Mouse (Mus musculus) liver, embryonic 16.5 days (tissue): ENCODE results near the gene Glis1. TPM values are rescaled to one million over a fixed set of nuclear protein-coding genes. Genes with fewer than 3 reads are reported as not detected.

Source experiments
- ATAC-seq: fragments of 200-750 bp; cut with Nextera tagmentation; 2 replicates; pipeline ENCODE4 v1.8.0; 2017; ENCODE audit warnings: low read depth, mild to moderate bottlenecking, moderate number of reproducible peaks, moderate library complexity
- H3K27ac ChIP-seq: fragments of 300-500 bp; sonication (generic); 2 replicates; pipeline ENCODE4 v1.5.1; 2014; ENCODE audit warnings: mild to moderate bottlenecking, low read length
- H3K27me3 ChIP-seq: fragments of 300-500 bp; sonication (generic); 2 replicates; pipeline ENCODE4 v1.6.1; 2014; ENCODE audit warnings: low read depth, low read length, mixed read lengths; ENCODE audit not compliant: control insufficient read depth, insufficient read depth
- H3K36me3 ChIP-seq: fragments of 300-500 bp; sonication (generic); 2 replicates; pipeline ENCODE4 v1.6.1; 2014; ENCODE audit warnings: mild to moderate bottlenecking; ENCODE audit not compliant: control insufficient read depth, insufficient read depth
- H3K4me1 ChIP-seq: fragments of 300-500 bp; sonication (generic); 2 replicates; pipeline ENCODE4 v1.6.1; 2014; ENCODE audit warnings: low read depth, low read length, mixed read lengths; ENCODE audit not compliant: control insufficient read depth
- H3K4me2 ChIP-seq: fragments of 300-500 bp; sonication (generic); 2 replicates; pipeline ENCODE4 v1.6.1; 2014; ENCODE audit warnings: low read depth, low read length, mixed read lengths
- H3K4me3 ChIP-seq: fragments of 300-500 bp; sonication (generic); 2 replicates; pipeline ENCODE4 v1.5.1; 2014; ENCODE audit warnings: low read depth, mild to moderate bottlenecking, low read length
- H3K9ac ChIP-seq: fragments of 300-500 bp; sonication (generic); 2 replicates; pipeline ENCODE4 v1.6.1; 2014; ENCODE audit warnings: low read depth, low read length
- H3K9me3 ChIP-seq: fragments of 300-500 bp; sonication (generic); replicated peaks from 2 replicates; pipeline ENCODE4 v1.6.1; 2016; ENCODE audit warnings: low read length; ENCODE audit not compliant: control insufficient read depth
- WGBS: fragments of 180-500 bp; shearing (Covaris S2); extraction: QIAGEN DNeasy Blood & Tissue Kit; methylation state at CpG from one replicate; pipeline ENCODE4 v1.1.7; 2014; ENCODE audit not compliant: insufficient replicate concordance; 5-methylcytosine and 5-hydroxymethylcytosine counted together
- polyA plus RNA-seq: library from polyadenylated mRNA; unstranded; fragments of >200 nt; fragmentation: Nextera tagmentation; extraction: Ambion mirVana; gene quantifications from 2 replicates; pipeline ENCODE4 v1.2.1, GENCODE M21; 2015

The Glis1 gene
- polyA plus RNA-seq, 1 experiment from 2014 or later: 0.55 TPM

DNA sequence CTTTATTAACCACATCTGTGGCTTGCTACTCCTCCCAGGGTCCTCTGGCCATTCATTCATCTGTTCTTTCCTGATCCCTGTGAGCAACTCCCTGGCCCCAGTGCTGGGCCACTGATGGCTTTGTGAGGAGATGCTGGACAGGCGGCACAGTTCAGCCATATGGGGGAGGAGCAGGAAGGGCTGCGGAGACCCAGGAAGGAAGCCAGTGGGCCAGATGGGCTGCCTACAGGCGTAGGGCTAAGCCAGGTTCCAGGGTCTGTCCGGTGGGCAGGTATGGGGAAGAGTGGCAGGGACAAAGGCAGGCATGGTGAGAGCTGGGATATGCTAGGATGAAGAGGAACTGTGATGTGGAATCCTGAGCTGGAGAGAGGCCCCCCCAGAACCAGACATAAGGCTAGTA lies 193.8 kb downstream of the Glis1 start:
- no peak overlapping the region for H3K9ac ChIP-seq
- ATAC-seq: no peak
- no peaks in the 10 kb centered on the region for H3K9me3 ChIP-seq
- H3K4me2 ChIP-seq: no peak overlapping the region
- no peak overlapping the region for H3K27ac ChIP-seq
- no peaks in the 10 kb centered on the region for H3K4me1 ChIP-seq
- WGBS: 42% methylated on average over 4 of the region's 4 CpGs
- H3K4me3 ChIP-seq: no peak overlapping the region
- no peaks in the 10 kb centered on the region for H3K36me3 ChIP-seq
- H3K27me3 ChIP-seq: no peaks in the 10 kb centered on the region; the same call in 1 of the 2 replicates

GRCm38 (mm10) chr4:107628921-107629411 lies 194.6 kb downstream of the Glis1 start:
- no peaks in the 10 kb centered on the region; the same call in 1 of the 2 replicates for H3K27me3 ChIP-seq
- H3K36me3 ChIP-seq: no peaks in the 10 kb centered on the region
- no peak overlapping the region for H3K4me3 ChIP-seq
- no peaks in the 10 kb centered on the region for H3K9me3 ChIP-seq
- 75% methylated on average over 17 of the region's 17 CpGs for WGBS
- no peak overlapping the region for H3K9ac ChIP-seq
- no peak overlapping the region for H3K4me2 ChIP-seq
- no peak for ATAC-seq
- no peak overlapping the region for H3K27ac ChIP-seq
- H3K4me1 ChIP-seq: no peaks in the 10 kb centered on the region

GRCm38 (mm10) chr4:107634631-107635030 lies 200.2 kb downstream of the Glis1 start:
- H3K36me3 ChIP-seq: no peaks in the 10 kb centered on the region
- no peaks in the 10 kb centered on the region for H3K9me3 ChIP-seq
- ATAC-seq: no peak
- no peaks in the 10 kb centered on the region; the same call in 1 of the 2 replicates for H3K27me3 ChIP-seq
- WGBS: 51% methylated on average over 6 of the region's 6 CpGs
- no peak overlapping the region for H3K4me3 ChIP-seq
- H3K4me2 ChIP-seq: no peak overlapping the region
- no peak overlapping the region for H3K9ac ChIP-seq
- H3K27ac ChIP-seq: no peak overlapping the region
- no peaks in the 10 kb centered on the region for H3K4me1 ChIP-seq

- Histone ChIP-seq H3K36me3 (no peaks in the 10 kb centered on the region), H3K4me2 (no peak overlapping the region), H3K9ac (no peak overlapping the region), H3K27ac (no peak overlapping the region), H3K9me3 (no peaks in the 10 kb centered on the region), H3K4me1 (no peaks in the 10 kb centered on the region), H3K27me3 (no peaks in the 10 kb centered on the region), H3K4me3 (no peak overlapping the region)
- 46% methylated on average over 6 of the region's 6 CpGs for WGBS
- ATAC-seq: no peak
Measured at GRCm38 (mm10) chr4:107636099-107636498, 201.7 kb downstream of the Glis1 start.

GRCm38 (mm10) chr4:107637670-107638069 lies 203.3 kb downstream of the Glis1 start:
- Histone ChIP-seq H3K9me3 (no peaks in the 10 kb centered on the region), H3K27me3 (no peaks in the 10 kb centered on the region), H3K9ac (no peak overlapping the region), H3K27ac (no peak overlapping the region), H3K4me2 (no peak overlapping the region), H3K36me3 (no peaks in the 10 kb centered on the region), H3K4me3 (no peak overlapping the region), H3K4me1 (no peaks in the 10 kb centered on the region)
- 23% methylated on average over 3 of the region's 3 CpGs for WGBS
- no peak for ATAC-seq

DNA sequence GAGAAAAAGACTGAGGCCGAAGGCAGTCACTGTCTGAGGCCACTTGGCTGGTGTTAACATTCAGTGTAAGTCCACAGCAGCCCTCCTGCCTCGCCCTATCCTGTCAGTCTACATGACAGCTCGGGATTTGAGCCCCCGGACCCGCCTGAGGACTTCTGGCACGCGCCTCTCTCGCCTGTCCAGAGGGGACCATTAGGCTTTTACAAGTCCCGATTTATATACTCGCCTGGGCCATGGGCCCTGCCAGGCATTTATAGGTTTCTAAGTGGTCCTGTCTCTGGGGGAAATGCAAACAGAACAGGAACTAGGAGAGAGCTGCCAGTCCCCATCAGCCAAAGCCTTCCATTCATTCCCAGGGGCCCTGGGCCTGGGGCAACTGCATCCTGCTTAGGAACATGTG lies 203.9 kb downstream of the Glis1 start:
- WGBS: 64% methylated on average over 10 of the region's 10 CpGs
- H3K4me2 ChIP-seq: no peak overlapping the region
- no peaks in the 10 kb centered on the region for H3K36me3 ChIP-seq
- no peak overlapping the region for H3K27ac ChIP-seq
- no peaks in the 10 kb centered on the region for H3K27me3 ChIP-seq
- no peak overlapping the region for H3K9ac ChIP-seq
- no peaks in the 10 kb centered on the region for H3K4me1 ChIP-seq
- H3K9me3 ChIP-seq: no peaks in the 10 kb centered on the region
- ATAC-seq: no peak
- no peak overlapping the region for H3K4me3 ChIP-seq

DNA sequence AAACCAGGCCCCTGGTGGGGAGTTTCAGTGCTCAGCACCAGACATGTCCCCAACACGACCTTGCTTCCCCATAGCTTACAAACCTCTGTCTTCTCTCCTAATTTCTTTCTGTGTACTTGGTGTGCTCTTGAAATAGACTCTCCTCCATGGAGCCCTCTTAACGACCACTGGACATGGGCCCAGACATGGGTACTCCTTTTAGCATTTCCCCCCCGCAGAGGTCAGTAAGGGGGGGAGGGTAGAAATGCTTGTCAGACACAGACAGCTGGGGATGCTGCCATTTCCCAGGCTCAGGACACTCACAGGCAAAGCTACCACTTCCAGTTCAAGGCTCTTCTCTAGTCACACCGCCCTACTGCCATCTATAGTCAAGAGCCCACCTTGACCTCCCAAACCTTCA lies 207.2 kb downstream of the Glis1 start:
- H3K36me3 ChIP-seq: no peaks in the 10 kb centered on the region
- 45% methylated on average over 4 of the region's 4 CpGs for WGBS
- no peak overlapping the region for H3K9ac ChIP-seq
- H3K27ac ChIP-seq: no peak overlapping the region
- no peak overlapping the region for H3K4me2 ChIP-seq
- H3K4me1 ChIP-seq: no peaks in the 10 kb centered on the region
- no peaks in the 10 kb centered on the region for H3K27me3 ChIP-seq
- no peak overlapping the region for H3K4me3 ChIP-seq
- ATAC-seq: no peak
- no peaks in the 10 kb centered on the region for H3K9me3 ChIP-seq

- no peak for ATAC-seq
- Histone ChIP-seq H3K9ac (no peak overlapping the region), H3K36me3 (no peaks in the 10 kb centered on the region), H3K4me3 (no peak overlapping the region), H3K27ac (no peak overlapping the region), H3K27me3 (no peaks in the 10 kb centered on the region), H3K9me3 (no peaks in the 10 kb centered on the region), H3K4me1 (peaks cover 5% of the 10 kb centered on the region), H3K4me2 (no peak overlapping the region)
- 59% methylated on average over 5 of the region's 5 CpGs for WGBS
Measured at GRCm38 (mm10) chr4:107648959-107649485, 214.6 kb downstream of the Glis1 start.

- Histone ChIP-seq H3K36me3 (no peaks in the 10 kb centered on the region), H3K4me1 (peaks cover 5% of the 10 kb centered on the region), H3K9ac (no peak overlapping the region), H3K27ac (no peak overlapping the region), H3K4me3 (no peak overlapping the region), H3K9me3 (no peaks in the 10 kb centered on the region), H3K4me2 (no peak overlapping the region), H3K27me3 (no peaks in the 10 kb centered on the region)
- ATAC-seq: no peak
- 37% methylated on average over 12 of the region's 12 CpGs for WGBS
Measured at GRCm38 (mm10) chr4:107651021-107651496, 216.7 kb downstream of the Glis1 start.
